Mouse (Mus musculus): Measurements from ENCODE around the gene Plb1. TPM values are rescaled to one million over a fixed set of nuclear protein-coding genes. Genes with fewer than 3 reads are reported as not detected.

The Plb1 gene
- polyA plus RNA-seq, 1 experiment: 77.1 TPM

DNA sequence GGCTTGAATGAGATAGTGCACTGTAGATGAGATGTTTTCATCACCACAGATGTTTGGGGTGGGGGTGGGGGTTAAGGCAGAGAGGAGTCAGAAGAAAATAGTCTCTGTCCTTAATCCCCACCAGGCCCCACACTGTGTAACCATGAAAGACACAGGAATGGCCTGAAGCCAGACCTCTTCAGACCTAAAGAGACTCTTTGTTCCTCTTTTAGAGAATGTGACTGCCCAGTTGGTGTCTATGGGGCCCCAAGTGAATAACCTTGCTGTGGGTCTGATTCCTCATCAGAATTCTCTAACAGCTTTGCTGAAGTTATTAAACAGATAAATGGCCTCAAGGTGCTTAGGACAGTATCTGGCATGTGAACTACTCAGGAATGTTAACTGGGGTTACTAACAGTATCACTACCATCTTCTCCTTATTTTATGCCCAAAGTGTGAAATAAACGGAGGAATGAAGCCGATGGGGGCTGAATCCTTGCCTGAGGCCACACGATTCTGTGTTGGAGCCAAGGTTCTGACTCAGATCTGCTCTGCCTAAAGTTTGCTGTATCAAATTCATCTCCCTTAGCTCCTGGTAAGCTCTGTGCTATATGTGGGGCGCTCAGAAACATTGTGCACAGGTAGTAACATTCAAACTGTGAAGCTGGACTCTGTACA lies 172.8 kb downstream of the Plb1 start:
- H3K4me3 ChIP-seq (ENCODE audit: control insufficient read depth, low read depth, low read length): no peak overlapping the region
- H3K36me3 ChIP-seq (ENCODE audit: control insufficient read depth, insufficient read depth, low read length): no peaks in the 10 kb centered on the region
- TF ChIP-seq POLR2A (IDR thresholded peaks at IDR 0.05; ENCODE audit: control insufficient read depth, low read depth, low read length) (no peak), CTCF (IDR thresholded peaks at IDR 0.05; ENCODE audit: control insufficient read depth, insufficient read depth, insufficient replicate concordance, low read depth, low read length) (no peak)
- H3K4me1 ChIP-seq (ENCODE audit: control insufficient read depth, insufficient read depth, low read length): no peaks in the 10 kb centered on the region
- H3K27me3 ChIP-seq (ENCODE audit: control insufficient read depth, insufficient read depth, low read length): no peaks in the 10 kb centered on the region
- H3K27ac ChIP-seq (ENCODE audit: control insufficient read depth, insufficient read depth, low read depth, low read length): no peak overlapping the region

DNA sequence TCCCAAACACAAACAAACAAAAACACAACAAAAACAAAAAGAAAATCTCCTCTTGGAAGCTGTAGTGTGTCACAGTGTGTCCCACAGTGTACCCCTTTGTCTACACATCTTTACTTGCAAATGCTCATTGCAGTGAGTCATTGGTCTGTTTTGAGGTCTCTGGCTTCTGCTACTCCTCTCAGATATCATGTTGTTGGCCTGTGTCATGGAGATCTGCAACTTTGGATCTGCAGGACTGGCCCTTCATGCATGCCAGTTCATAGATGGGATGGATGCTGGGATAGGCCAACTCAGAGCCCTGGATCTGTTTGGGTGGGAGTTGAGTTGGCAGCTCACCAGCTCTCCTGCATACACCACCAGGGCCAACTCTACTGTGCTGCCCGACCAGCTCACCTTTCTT lies 176.3 kb downstream of the Plb1 start:
- no peaks in the 10 kb centered on the region for H3K4me1 ChIP-seq (ENCODE audit: control insufficient read depth, insufficient read depth, low read length)
- no peak overlapping the region for H3K27ac ChIP-seq (ENCODE audit: control insufficient read depth, insufficient read depth, low read depth, low read length)
- no peaks in the 10 kb centered on the region for H3K27me3 ChIP-seq (ENCODE audit: control insufficient read depth, insufficient read depth, low read length)
- no peak for TF ChIP-seq CTCF (IDR thresholded peaks at IDR 0.05; ENCODE audit: control insufficient read depth, insufficient read depth, insufficient replicate concordance, low read depth, low read length)
- no peak for TF ChIP-seq POLR2A (IDR thresholded peaks at IDR 0.05; ENCODE audit: control insufficient read depth, low read depth, low read length)
- no peaks in the 10 kb centered on the region for H3K36me3 ChIP-seq (ENCODE audit: control insufficient read depth, insufficient read depth, low read length)
- H3K4me3 ChIP-seq (ENCODE audit: control insufficient read depth, low read depth, low read length): no peak overlapping the region

DNA sequence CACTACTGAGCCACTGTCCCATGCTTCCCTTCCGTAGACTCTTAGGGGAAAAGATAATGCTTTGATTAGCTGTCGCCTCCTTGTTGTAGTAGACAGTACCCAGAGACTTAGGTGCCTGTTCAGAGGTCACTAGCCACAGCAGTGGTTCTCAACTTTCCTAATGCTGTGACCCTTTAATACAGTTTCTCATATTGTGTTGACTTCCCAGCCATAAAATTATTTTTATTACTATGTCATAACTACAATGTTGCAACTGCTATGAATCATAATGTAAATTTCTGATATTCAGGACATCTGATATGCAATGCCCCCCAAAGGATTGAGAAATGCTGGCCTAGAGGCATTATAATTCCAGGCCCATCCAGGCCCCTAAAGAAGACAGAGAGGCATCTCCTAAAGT lies 177.2 kb downstream of the Plb1 start:
- TF ChIP-seq CTCF (IDR thresholded peaks at IDR 0.05; ENCODE audit: control insufficient read depth, insufficient read depth, insufficient replicate concordance, low read depth, low read length) (no peak), POLR2A (IDR thresholded peaks at IDR 0.05; ENCODE audit: control insufficient read depth, low read depth, low read length) (no peak)
- H3K27ac ChIP-seq (ENCODE audit: control insufficient read depth, insufficient read depth, low read depth, low read length): no peak overlapping the region
- no peaks in the 10 kb centered on the region for H3K27me3 ChIP-seq (ENCODE audit: control insufficient read depth, insufficient read depth, low read length)
- H3K36me3 ChIP-seq (ENCODE audit: control insufficient read depth, insufficient read depth, low read length): no peaks in the 10 kb centered on the region
- H3K4me1 ChIP-seq (ENCODE audit: control insufficient read depth, insufficient read depth, low read length): no peaks in the 10 kb centered on the region
- H3K4me3 ChIP-seq (ENCODE audit: control insufficient read depth, low read depth, low read length): no peak overlapping the region

DNA sequence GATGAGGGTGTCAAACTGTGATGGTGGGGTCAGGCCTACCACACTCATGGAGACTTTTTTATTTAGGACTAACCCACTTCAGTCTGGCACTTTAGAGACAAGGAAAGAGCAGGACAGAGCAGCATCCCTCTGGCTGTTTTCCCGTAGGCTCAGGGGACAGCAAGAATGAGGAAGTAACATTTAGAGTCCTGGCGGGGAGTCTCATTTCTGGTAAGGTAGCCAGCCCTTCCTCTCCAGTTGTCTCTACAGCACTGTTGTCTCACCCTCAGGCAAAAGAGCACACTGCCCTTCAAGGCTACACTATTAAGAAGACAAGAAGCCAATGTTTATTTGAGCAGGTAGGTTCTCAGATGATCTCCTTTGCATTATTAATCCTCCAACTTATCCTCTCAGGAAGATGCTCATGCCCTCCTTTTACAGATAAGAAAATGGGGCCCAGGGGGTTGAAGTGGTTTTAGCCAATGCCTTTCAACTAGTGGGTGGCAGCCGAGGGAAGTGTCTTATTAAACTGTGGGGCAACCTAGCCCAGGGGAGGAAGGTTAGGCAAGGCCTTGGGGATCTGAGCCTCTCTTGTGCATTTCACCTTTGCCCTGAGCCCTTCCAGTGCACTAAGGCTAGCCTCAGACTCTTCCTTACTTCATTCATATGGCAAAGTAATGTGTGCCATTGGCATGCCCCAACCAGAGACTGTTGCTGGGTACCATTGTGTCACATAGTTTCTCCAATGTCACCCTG lies 178.6 kb downstream of the Plb1 start:
- no peak overlapping the region for H3K27ac ChIP-seq (ENCODE audit: control insufficient read depth, insufficient read depth, low read depth, low read length)
- H3K27me3 ChIP-seq (ENCODE audit: control insufficient read depth, insufficient read depth, low read length): no peaks in the 10 kb centered on the region
- H3K36me3 ChIP-seq (ENCODE audit: control insufficient read depth, insufficient read depth, low read length): no peaks in the 10 kb centered on the region
- no peak overlapping the region for H3K4me3 ChIP-seq (ENCODE audit: control insufficient read depth, low read depth, low read length)
- no peak for TF ChIP-seq CTCF (IDR thresholded peaks at IDR 0.05; ENCODE audit: control insufficient read depth, insufficient read depth, insufficient replicate concordance, low read depth, low read length)
- TF ChIP-seq POLR2A (IDR thresholded peaks at IDR 0.05; ENCODE audit: control insufficient read depth, low read depth, low read length): no peak
- H3K4me1 ChIP-seq (ENCODE audit: control insufficient read depth, insufficient read depth, low read length): no peaks in the 10 kb centered on the region

DNA sequence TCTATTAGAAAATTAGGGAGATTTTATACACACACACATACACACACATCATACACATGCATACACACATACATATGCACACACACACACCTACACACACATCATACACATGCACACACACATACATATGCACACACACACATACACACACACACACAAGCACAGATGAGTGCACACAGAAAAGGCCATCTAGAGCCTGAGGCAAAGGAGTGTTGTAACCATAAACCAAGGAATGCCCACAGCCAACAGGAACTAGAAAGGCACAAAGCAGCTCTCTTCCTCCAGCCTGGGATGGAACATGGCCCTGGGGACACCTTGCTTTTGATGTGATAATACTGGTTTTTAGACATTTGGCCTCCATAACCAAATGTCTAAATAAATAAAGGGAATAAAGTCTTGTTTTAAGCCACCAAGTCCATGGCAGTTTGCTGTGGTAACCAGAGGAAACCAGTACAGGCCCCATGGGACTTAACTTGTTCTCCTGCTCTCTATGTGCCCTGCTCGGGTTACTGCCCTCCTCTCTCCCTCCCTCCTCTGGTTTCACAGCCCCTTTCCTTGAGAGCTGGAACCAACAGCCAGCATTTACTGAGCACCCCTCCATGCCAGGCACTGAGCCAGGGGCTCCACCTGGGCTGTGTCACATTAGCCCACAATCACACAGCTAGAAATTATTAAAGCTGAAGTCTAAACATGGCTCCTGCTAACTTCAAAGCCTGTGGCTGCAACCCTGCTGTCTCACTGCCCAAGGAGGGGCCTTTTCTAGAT lies 179.9 kb downstream of the Plb1 start:
- H3K4me3 ChIP-seq (ENCODE audit: control insufficient read depth, low read depth, low read length): no peak overlapping the region
- no peaks in the 10 kb centered on the region for H3K4me1 ChIP-seq (ENCODE audit: control insufficient read depth, insufficient read depth, low read length)
- H3K36me3 ChIP-seq (ENCODE audit: control insufficient read depth, insufficient read depth, low read length): no peaks in the 10 kb centered on the region
- H3K27me3 ChIP-seq (ENCODE audit: control insufficient read depth, insufficient read depth, low read length): no peaks in the 10 kb centered on the region
- H3K27ac ChIP-seq (ENCODE audit: control insufficient read depth, insufficient read depth, low read depth, low read length): no peak overlapping the region
- TF ChIP-seq CTCF (IDR thresholded peaks at IDR 0.05; ENCODE audit: control insufficient read depth, insufficient read depth, insufficient replicate concordance, low read depth, low read length): no peak
- TF ChIP-seq POLR2A (IDR thresholded peaks at IDR 0.05; ENCODE audit: control insufficient read depth, low read depth, low read length): no peak

DNA sequence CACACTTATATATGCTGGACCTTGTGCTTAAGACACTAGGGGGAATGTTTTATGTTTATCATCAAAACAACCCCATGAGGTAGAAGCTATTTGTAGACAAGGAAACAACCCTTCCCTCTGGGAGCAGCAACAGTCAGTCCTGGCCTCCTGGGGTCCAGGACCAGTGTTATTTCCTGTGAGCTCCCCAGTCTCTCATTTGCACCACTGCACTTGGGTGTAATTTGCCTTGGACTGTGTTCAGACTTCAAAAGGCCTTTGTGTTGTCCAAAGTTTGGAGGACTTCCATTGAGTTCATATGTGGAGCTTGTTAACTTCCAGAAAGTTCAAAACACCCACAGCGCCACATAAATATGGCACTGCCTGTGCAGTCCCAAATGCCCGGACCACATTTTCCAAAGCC lies 180.6 kb downstream of the Plb1 start:
- Histone ChIP-seq H3K4me1 (ENCODE audit: control insufficient read depth, insufficient read depth, low read length) (no peaks in the 10 kb centered on the region), H3K27me3 (ENCODE audit: control insufficient read depth, insufficient read depth, low read length) (no peaks in the 10 kb centered on the region), H3K36me3 (ENCODE audit: control insufficient read depth, insufficient read depth, low read length) (no peaks in the 10 kb centered on the region), H3K4me3 (ENCODE audit: control insufficient read depth, low read depth, low read length) (no peak overlapping the region), H3K27ac (ENCODE audit: control insufficient read depth, insufficient read depth, low read depth, low read length) (no peak overlapping the region)
- TF ChIP-seq CTCF (IDR thresholded peaks at IDR 0.05; ENCODE audit: control insufficient read depth, insufficient read depth, insufficient replicate concordance, low read depth, low read length) (no peak), POLR2A (IDR thresholded peaks at IDR 0.05; ENCODE audit: control insufficient read depth, low read depth, low read length) (no peak)

DNA sequence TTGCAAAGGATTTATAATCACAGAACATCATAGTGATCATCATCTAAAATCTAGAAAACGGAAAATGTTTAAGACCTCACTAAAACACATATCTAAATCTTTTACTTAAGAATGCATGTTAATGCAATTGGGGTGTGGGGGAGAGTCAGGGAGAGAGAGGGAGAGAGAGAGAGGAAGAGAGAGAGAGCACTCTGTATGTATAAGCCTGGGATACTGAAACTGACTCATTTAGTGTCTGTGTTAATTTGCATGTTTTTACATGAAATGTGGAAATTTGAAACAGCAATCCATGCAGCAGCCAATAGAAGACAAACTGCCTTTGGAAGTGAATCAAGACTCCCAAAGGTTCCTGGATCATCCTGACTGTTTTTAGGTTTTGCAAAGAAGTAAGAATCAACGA lies 181.1 kb downstream of the Plb1 start:
- Histone ChIP-seq H3K4me1 (ENCODE audit: control insufficient read depth, insufficient read depth, low read length) (no peaks in the 10 kb centered on the region), H3K4me3 (ENCODE audit: control insufficient read depth, low read depth, low read length) (no peak overlapping the region), H3K36me3 (ENCODE audit: control insufficient read depth, insufficient read depth, low read length) (no peaks in the 10 kb centered on the region), H3K27ac (ENCODE audit: control insufficient read depth, insufficient read depth, low read depth, low read length) (no peak overlapping the region), H3K27me3 (ENCODE audit: control insufficient read depth, insufficient read depth, low read length) (no peaks in the 10 kb centered on the region)
- no peak for TF ChIP-seq CTCF (IDR thresholded peaks at IDR 0.05; ENCODE audit: control insufficient read depth, insufficient read depth, insufficient replicate concordance, low read depth, low read length)
- no peak for TF ChIP-seq POLR2A (IDR thresholded peaks at IDR 0.05; ENCODE audit: control insufficient read depth, low read depth, low read length)
